Mouse (Mus musculus): ENCODE data around the gene Rs1. TPM values are rescaled to one million over a fixed set of nuclear protein-coding genes. Genes with fewer than 3 reads are reported as not detected.
"Not testable (repeated sequence)": the region's sequence is repeated elsewhere in the genome, so short reads cannot be mapped to it uniquely, and the experiment has no call there.

Rs1 gene
- not detected in 2 replicates for polyA plus RNA-seq (2015; fragmentation: Nextera tagmentation; extraction: Ambion mirVana)

GRCm38 (mm10) chrX:160767713-160768112 lies at the start of gene Rs1:
TSS of gene Rs1 (plus strand) at chrX:160768013.
- Histone ChIP-seq H3K27me3 (no peaks in the 10 kb centered on the region), H3K4me1 (no peaks in the 10 kb centered on the region), H3K4me2 (replicated peaks) (peak within 1 kb of the TSS; percentile 39), H3K36me3 (no peaks in the 10 kb centered on the region), H3K27ac (replicated peaks) (no peak within 1 kb of the TSS), H3K4me3 (replicated peaks) (peak within 1 kb of the TSS; percentile 49), H3K9me3 (replicated peaks) (no peaks in the 10 kb centered on the region), H3K9ac (no peak within 1 kb of the TSS)
- ATAC-seq (ENCODE audit: insufficient number of reproducible peaks, low FRiP score, low TSS enrichment, low read depth): no peak
- 79% methylated on average over 2 of the region's 2 CpGs for WGBS

DNA sequence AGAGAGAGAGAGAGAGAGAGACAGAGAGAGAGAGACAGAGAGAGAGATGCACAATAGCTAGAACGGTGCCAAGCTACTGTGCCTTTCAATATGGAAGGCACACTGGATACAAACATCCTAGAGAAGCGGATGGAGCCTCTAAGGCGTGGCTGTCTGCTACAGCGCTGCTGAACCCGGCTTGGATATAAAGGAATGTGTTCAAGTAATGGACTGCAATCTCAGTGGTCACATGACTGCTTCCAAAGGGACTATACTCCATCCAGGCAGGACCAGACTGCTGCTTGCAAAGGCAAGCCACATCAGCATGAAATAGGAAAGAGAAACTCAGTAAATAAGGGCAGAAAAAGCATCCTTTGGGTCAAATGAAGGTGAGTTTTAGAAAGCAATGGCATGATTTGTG lies 32.2 kb upstream of the Rs1 start, which contains the start of gene Ppef1:
Gene Ppef1, minus strand, starts transcription at position 116 of the 400 bp plus-strand sequence.
- WGBS: 62% methylated on average over 5 of the region's 5 CpGs
- H3K27me3 ChIP-seq: no peaks in the 10 kb centered on the region
- H3K4me3 ChIP-seq (replicated peaks): no peak within 1 kb of the TSS
- H3K9ac ChIP-seq: no peak within 1 kb of the TSS
- H3K36me3 ChIP-seq: no peaks in the 10 kb centered on the region
- H3K9me3 ChIP-seq (replicated peaks): no peaks in the 10 kb centered on the region
- no peak within 1 kb of the TSS for H3K27ac ChIP-seq (replicated peaks)
- no peak for ATAC-seq (ENCODE audit: insufficient number of reproducible peaks, low FRiP score, low TSS enrichment, low read depth)
- H3K4me1 ChIP-seq: no peaks in the 10 kb centered on the region
- no peak within 1 kb of the TSS for H3K4me2 ChIP-seq (replicated peaks)

GRCm38 (mm10) chrX:160745399-160745798 lies 22.4 kb upstream of the Rs1 start:
- WGBS: 100% methylated on average over 1 of the region's 1 CpGs
- H3K9ac ChIP-seq: no peak overlapping the region
- H3K27me3 ChIP-seq: no peaks in the 10 kb centered on the region
- ATAC-seq (ENCODE audit: insufficient number of reproducible peaks, low FRiP score, low TSS enrichment, low read depth): no peak
- no peaks in the 10 kb centered on the region for H3K9me3 ChIP-seq (replicated peaks)
- no peaks in the 10 kb centered on the region for H3K4me1 ChIP-seq
- no peak overlapping the region for H3K27ac ChIP-seq (replicated peaks)
- no peaks in the 10 kb centered on the region for H3K36me3 ChIP-seq
- no peak overlapping the region for H3K4me3 ChIP-seq (replicated peaks)
- H3K4me2 ChIP-seq (replicated peaks): no peak overlapping the region

- Histone ChIP-seq H3K9ac (no peak overlapping the region), H3K27ac (replicated peaks) (no peak overlapping the region), H3K4me3 (replicated peaks) (no peak overlapping the region), H3K4me1 (no peaks in the 10 kb centered on the region), H3K27me3 (no peaks in the 10 kb centered on the region), H3K36me3 (no peaks in the 10 kb centered on the region), H3K4me2 (replicated peaks) (no peak overlapping the region), H3K9me3 (replicated peaks) (no peaks in the 10 kb centered on the region)
- ATAC-seq (ENCODE audit: insufficient number of reproducible peaks, low FRiP score, low TSS enrichment, low read depth): no peak
- 67% methylated on average over 1 of the region's 1 CpGs for WGBS
Observed at GRCm38 (mm10) chrX:160748653-160749052, 19.2 kb upstream of the Rs1 start.

DNA sequence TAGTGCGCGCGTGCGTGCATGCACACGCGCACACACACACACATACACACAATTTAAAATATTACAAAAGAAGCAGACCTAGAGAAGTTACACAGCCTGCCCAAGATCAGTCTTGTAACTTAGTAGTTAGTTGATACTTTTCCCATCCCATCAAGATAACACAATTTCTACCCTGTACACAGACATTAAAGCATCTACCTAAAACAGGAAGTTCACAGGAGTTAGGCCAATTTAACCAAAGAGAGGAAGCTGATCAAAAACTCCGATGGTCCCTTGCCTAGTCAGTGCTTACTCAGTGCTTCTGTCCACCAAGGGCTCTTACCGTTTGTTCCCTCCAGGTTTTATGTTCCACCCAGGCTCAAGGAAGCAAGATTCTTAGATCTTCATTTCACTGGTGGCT lies 17.0 kb upstream of the Rs1 start:
- peaks cover 8% of the 10 kb centered on the region; the same call in 1 of the 2 replicates for H3K27me3 ChIP-seq
- no peak overlapping the region for H3K4me2 ChIP-seq (replicated peaks)
- no peaks in the 10 kb centered on the region for H3K4me1 ChIP-seq
- no peak overlapping the region for H3K9ac ChIP-seq
- WGBS: 90% methylated on average over 8 of the region's 8 CpGs
- no peak overlapping the region for H3K27ac ChIP-seq (replicated peaks)
- ATAC-seq (ENCODE audit: insufficient number of reproducible peaks, low FRiP score, low TSS enrichment, low read depth): no peak
- no peaks in the 10 kb centered on the region for H3K9me3 ChIP-seq (replicated peaks)
- no peak overlapping the region for H3K4me3 ChIP-seq (replicated peaks)
- H3K36me3 ChIP-seq: no peaks in the 10 kb centered on the region

GRCm38 (mm10) chrX:160765389-160766232 lies 2.2 kb upstream of the Rs1 start:
- peak overlapping the region; percentile 42 for H3K4me2 ChIP-seq (replicated peaks)
- peak overlapping the region; percentile 86; the same call in 1 of the 2 replicates for H3K27ac ChIP-seq (replicated peaks)
- WGBS: 26% methylated on average over 30 of the region's 30 CpGs
- peak; percentile 89 for ATAC-seq (ENCODE audit: insufficient number of reproducible peaks, low FRiP score, low TSS enrichment, low read depth)
- H3K9ac ChIP-seq: no peak overlapping the region
- no peaks in the 10 kb centered on the region for H3K4me1 ChIP-seq
- no peaks in the 10 kb centered on the region for H3K9me3 ChIP-seq (replicated peaks)
- peak overlapping the region; percentile 49 for H3K4me3 ChIP-seq (replicated peaks)
- H3K27me3 ChIP-seq: no peaks in the 10 kb centered on the region
- no peaks in the 10 kb centered on the region for H3K36me3 ChIP-seq

DNA sequence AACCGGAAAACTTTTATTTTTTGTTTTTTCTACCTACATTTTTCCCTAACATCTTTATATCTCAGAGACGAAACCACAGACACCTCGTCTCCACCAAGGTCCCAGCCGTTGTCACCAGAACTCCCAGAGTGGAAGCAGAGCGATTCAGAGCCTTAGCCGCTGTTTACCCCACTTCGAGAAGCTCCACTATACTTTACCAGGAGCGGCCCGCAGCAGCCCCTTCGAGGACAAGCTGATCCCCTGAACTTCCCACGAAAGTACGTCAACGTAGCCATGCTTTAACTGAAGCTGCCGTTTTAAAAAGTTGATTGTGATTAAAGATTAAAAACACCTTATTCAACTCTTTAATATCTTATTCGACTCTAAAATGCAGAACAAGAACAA lies 1.6 kb upstream of the Rs1 start:
- 19% methylated on average over 15 of the region's 15 CpGs for WGBS
- Histone ChIP-seq H3K4me2 (replicated peaks) (peak overlapping the region; percentile 39), H3K27me3 (no peaks in the 10 kb centered on the region), H3K4me1 (no peaks in the 10 kb centered on the region), H3K36me3 (no peaks in the 10 kb centered on the region), H3K27ac (replicated peaks) (peak overlapping the region; percentile 86), H3K9me3 (replicated peaks) (no peaks in the 10 kb centered on the region), H3K9ac (no peak overlapping the region), H3K4me3 (replicated peaks) (peak overlapping the region; percentile 49)
- peak; percentile 88 for ATAC-seq (ENCODE audit: insufficient number of reproducible peaks, low FRiP score, low TSS enrichment, low read depth)

DNA sequence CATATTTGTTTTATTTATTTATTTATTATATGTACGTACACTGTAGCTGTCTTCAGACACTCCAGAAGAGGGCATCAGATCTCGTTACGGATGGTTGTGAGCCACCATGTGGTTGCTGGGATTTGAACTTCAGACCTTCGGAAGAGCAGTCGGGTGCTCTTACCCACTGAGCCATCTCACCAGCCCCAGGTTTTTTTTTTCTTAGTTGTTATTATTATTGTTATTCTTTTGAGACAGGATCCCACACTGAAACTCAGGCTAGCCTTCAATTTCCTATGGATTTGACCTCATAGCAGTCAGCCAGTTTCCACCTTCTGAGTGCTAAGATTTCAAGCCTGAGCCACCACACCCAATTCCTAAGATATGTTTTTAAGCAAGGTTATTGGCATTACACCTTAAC lies 1.8 kb downstream of the Rs1 start:
- 69% methylated on average over 5 of the region's 5 CpGs for whole genome bisulfite sequencing
- H3K36me3 ChIP-seq, H3K4me1 ChIP-seq: not testable (repeated sequence)

GRCm38 (mm10) chrX:160773033-160773432 lies 5.2 kb downstream of the Rs1 start:
- WGBS: 28% methylated on average over 1 of the region's 1 CpGs
- Histone ChIP-seq H3K4me3 (replicated peaks) (no peak overlapping the region), H3K9me3 (replicated peaks) (no peaks in the 10 kb centered on the region), H3K36me3 (no peaks in the 10 kb centered on the region), H3K9ac (no peak overlapping the region), H3K4me1 (no peaks in the 10 kb centered on the region), H3K27me3 (0 out of 2 replicates have a peak, but pooled peaks cover 6% of the 10 kb centered on the region), H3K27ac (replicated peaks) (no peak overlapping the region), H3K4me2 (replicated peaks) (no peak overlapping the region)
- ATAC-seq (ENCODE audit: insufficient number of reproducible peaks, low FRiP score, low TSS enrichment, low read depth): no peak

More for the DNA sequence above, 1.8 kb downstream of the Rs1 start:
- H3K9me3 ChIP-seq (replicated peaks); H3K27ac ChIP-seq (replicated peaks); H3K4me3 ChIP-seq (replicated peaks); H3K27me3 ChIP-seq; ATAC-seq (ENCODE audit: insufficient number of reproducible peaks, low FRiP score, low TSS enrichment, low read depth); H3K9ac ChIP-seq; H3K4me2 ChIP-seq (replicated peaks): not testable (repeated sequence)

- no peak for ATAC-seq (ENCODE audit: insufficient number of reproducible peaks, low FRiP score, low TSS enrichment, low read depth)
- no peaks in the 10 kb centered on the region for H3K9me3 ChIP-seq (replicated peaks)
- no peaks in the 10 kb centered on the region for H3K36me3 ChIP-seq
- no peak overlapping the region for H3K4me2 ChIP-seq (replicated peaks)
- H3K9ac ChIP-seq: no peak overlapping the region
- peaks cover 3% of the 10 kb centered on the region; the same call in 1 of the 2 replicates for H3K27me3 ChIP-seq
- no peaks in the 10 kb centered on the region for H3K4me1 ChIP-seq
- H3K4me3 ChIP-seq (replicated peaks): no peak overlapping the region
- H3K27ac ChIP-seq (replicated peaks): no peak overlapping the region
- 64% methylated on average over 5 of the region's 5 CpGs for WGBS
Observed at GRCm38 (mm10) chrX:160782276-160782675, 14.5 kb downstream of the Rs1 start.

- no peaks in the 10 kb centered on the region for H3K36me3 ChIP-seq
- no peak for ATAC-seq (ENCODE audit: insufficient number of reproducible peaks, low FRiP score, low TSS enrichment, low read depth)
- no peaks in the 10 kb centered on the region for H3K9me3 ChIP-seq (replicated peaks)
- H3K27ac ChIP-seq (replicated peaks): no peak overlapping the region
- no peak overlapping the region for H3K9ac ChIP-seq
- H3K4me2 ChIP-seq (replicated peaks): no peak overlapping the region
- no peaks in the 10 kb centered on the region for H3K4me1 ChIP-seq
- WGBS: 71% methylated on average over 4 of the region's 4 CpGs
- H3K4me3 ChIP-seq (replicated peaks): no peak overlapping the region
- no peaks in the 10 kb centered on the region for H3K27me3 ChIP-seq
Observed at GRCm38 (mm10) chrX:160794920-160795319, 27.1 kb downstream of the Rs1 start.
